Mouse (Mus musculus): ENCODE measurements at regions not wholly inside any gene's neighbourhood (a gene's known extent, or its start where the extent isn't known, plus 50 kb on each side); places are given as distances from the start of the nearest gene placed in this dataset.

GRCm38 (mm10) chr6:88964071-88964470 is 62.0 kb downstream of the Tpra1 start:
- intact Hi-C loops (cut with DNase I): no loop called here
- no peak for DNase-seq

DNA sequence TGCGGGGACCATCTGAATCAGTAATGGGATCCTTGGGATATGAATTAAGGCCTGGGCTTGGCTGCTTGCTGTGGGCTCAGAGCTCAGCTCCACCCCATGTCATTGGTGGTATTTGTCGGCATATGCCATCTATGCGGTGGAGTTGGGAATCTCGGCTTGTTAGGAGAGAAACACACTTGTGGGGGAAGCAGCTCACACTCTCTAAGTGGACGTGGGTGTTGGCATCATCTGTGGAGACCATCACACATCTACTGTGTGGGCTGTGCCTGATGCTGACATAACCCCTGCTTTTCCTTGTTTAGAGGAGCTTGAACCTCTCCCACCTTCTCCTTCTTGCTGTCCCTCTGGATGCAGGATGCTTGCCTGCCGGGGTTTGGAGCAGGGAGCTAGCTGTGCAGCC is 62.9 kb downstream of the Tpra1 start:
- intact Hi-C loops (cut with DNase I): no loop called here
- DNase-seq: no peak

DNA sequence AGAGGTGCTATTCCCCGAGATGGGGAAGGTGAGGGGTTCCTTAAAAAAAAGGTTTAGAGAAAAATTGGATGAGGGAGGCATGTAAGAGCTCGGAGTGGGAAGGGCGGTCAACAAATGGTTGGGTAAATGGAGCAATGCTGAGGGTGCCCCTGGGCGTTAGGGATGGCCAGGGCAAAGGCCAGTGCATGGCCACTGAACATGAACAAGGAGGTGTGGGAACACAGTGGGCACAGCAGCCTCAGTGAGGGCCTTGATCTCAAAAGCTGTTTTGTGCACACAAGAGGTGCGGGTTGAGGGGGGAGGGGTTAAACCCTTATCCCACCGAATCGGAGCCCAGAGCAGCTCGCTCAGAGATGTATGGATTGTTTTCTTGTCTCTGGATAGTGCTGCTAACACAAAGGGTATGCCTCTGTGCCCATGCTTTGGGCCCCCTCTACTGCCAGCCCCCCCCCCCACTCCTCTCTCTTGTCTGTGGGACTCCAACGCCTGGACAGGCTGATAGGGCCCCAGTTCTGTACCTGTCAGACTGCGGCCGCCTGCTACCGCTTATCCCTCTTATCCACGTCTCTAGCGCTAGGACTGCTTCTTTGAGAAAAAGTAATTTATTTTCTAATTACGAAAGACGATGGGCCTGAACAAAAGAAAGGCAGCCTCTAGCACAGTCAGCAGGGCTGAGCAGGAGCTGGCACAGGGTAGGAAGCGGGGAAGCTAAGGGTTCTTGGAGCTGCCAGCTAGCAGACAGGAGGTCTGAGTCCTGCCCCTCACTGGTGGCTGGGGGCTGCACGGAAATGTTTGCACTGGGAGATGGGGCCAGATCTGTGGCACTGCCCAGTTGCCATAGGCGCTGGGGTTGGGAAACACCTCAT is 63.5 kb downstream of the Tpra1 start:
- intact Hi-C loops (cut with DNase I): no loop called here
- no peak for DNase-seq

GRCm38 (mm10) chr6:88966501-88966900 is 64.5 kb downstream of the Tpra1 start:
- intact Hi-C loops (cut with DNase I): no loop called here
- DNase-seq: no peak

DNA sequence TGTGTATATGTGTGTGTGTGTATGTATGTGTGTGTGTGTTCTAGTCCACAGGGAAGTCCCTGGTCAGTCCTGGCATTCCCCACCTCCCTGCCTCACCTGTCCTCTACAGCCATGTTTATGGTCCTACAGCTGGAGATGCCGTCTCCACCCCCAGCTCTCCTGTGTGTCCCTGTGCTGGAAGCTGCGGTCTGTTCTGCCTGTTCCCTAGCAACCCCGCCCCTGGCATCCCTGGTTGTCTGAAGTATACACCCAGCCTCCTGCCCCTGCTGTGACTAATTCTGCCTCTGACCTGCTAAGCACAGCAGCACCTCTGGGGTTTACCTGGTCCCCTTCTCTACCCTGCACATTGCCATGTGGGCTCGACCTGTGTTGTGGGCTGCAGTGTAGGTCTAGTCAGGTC is 66.8 kb downstream of the Tpra1 start:
- intact Hi-C loops (cut with DNase I): no loop called here
- no peak for DNase-seq

DNA sequence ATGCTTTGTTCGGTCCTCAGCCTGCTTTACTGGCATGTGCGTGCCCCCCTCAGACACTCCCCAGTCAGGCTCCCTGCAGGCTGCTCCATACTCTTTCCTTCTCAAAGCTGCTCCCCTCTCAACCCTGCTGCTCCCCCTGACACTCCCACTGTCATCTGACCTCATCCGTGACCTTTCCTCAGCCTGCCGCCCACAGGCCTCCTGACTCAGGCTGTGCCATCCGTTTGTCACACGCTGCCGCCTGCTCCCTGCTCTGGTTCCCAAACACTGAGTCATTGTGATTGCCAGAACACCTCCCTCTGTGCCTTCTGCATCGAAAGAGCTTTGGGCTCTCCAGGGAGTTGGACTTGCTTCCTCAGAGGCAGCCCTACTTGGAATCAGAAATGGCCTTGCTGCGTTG is 69.7 kb downstream of the Tpra1 start:
- intact Hi-C loops (cut with DNase I): no loop called here
- DNase-seq: no peak

DNA sequence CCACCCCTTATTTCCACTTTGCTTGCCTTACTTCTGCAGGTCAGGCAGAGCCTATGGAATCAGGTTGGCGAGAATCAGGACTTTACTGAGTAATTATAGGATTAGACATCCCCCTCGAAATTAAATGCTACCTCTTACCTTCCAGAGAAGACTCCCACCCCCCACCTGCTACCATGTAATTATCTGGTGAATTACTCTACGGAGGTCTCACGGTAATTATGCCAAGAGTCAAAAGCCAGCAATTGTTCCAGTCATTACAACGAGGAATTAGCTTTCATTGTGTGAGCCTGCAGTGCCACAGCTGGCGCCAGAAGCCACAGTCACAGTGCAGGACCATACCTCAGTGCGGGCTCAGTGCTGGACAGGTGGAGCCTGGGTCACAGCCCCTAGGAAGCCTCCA is 72.4 kb downstream of the Tpra1 start:
- intact Hi-C loops (cut with DNase I): no loop called here
- no peak for DNase-seq

DNA sequence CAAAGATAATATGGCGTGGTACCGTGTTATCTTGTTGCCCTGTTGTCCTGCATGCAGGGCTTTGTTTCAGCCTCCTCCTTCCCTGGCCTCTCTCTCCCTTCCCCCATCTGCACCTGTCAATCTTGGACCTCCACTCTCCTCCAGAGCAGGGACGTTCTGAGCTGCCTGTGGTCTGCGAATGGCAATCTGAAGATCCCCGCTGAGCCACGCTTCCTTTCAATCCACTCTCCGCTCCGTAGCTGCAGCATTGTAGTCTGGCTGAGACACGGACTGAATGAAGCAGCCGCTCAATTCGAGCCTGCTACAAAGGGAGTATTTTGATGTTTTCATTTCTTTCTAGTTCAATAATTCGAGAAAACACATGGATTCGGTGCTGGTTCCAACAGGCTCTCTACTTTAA is 74.5 kb downstream of the Tpra1 start:
- no peak for DNase-seq
- intact Hi-C loops (cut with DNase I): no loop called here

- DNase-seq: no peak
- intact Hi-C loops (cut with DNase I): no loop called here
Measured at GRCm38 (mm10) chr6:88976994-88977393, 74.9 kb downstream of the Tpra1 start.

DNA sequence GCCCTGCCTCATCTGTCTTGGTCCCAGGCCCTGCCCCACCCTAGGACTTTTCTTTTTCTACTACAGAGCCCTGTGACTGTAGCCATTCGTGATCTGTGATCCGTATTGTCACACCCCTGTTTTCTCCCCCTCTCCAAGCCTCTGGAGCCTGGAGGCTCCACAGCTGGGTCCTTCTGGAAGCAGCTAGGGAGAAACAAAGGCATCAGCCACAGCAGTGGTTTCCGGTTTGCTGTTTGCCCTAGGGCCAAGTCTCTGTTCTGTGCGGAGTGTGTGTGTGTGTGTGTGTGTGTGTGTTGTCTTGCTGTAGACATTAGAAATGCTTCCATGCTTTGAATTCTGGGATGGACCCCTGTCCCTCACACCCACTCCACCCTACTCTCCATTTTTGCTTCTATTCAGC is 76.9 kb downstream of the Tpra1 start:
- no peak for DNase-seq
- intact Hi-C loops (cut with DNase I): no loop called here

DNA sequence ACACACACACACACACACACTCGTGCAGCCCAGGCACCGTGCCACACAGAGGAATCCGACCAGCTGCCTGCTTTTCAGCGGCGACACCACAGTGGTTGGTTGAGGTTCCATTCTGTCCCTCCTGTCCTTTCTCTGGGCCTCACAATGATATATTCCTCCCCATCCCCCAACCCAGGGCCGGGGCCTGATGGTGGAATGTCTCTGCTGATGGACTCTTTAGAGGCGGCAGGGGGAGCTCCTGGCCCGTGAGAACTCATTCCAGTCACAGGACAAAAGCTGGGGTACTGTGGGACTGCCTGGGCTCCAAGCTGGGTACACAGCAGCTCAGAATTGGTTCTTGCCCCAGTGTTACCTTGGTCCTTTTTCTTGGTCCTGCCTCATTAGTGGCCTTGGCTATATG is 78.1 kb downstream of the Tpra1 start:
- peak; percentile 16 to 32 for DNase-seq
- intact Hi-C loops (cut with DNase I): no loop called here

- no peak for DNase-seq
- intact Hi-C loops (cut with DNase I): no loop called here
Measured at GRCm38 (mm10) chr6:88981544-88981943, 79.5 kb downstream of the Tpra1 start.

- intact Hi-C loops (cut with DNase I): no loop called here
- DNase-seq: no peak
Measured at GRCm38 (mm10) chr6:88984170-88984569, 82.1 kb downstream of the Tpra1 start.

- no peak for DNase-seq
- intact Hi-C loops (cut with DNase I): no loop called here
Measured at GRCm38 (mm10) chr6:88984863-88985262, 82.8 kb downstream of the Tpra1 start.

DNA sequence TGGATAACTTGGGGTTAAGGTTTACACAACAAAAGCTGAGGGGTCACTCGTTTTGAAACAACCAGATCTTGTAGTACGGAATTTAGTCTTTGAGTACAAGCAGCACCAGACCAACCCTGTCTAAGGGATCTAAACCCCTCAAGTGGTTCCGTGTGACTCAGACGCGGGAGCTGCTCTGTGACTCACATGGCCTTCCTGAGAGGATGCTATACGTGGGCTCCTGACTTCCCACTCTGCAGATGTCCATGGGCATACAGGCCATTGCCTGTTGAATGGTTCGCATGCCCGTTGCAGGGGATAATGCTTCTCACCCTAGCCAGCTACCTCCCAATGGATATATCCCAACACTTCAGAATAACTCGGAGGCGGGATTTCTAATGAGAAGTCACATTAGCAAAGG is 86.5 kb downstream of the Tpra1 start:
- intact Hi-C loops (cut with DNase I): no loop called here

GRCm38 (mm10) chr6:88989617-88990299 is 87.7 kb downstream of the Tpra1 start:
- intact Hi-C loops (cut with DNase I): no loop called here
- DNase-seq: no peak

More for the DNA sequence above, 86.5 kb downstream of the Tpra1 start:
- no peak for DNase-seq

- DNase-seq: no peak
- intact Hi-C loops (cut with DNase I): no loop called here
Measured at GRCm38 (mm10) chr6:88990300-88990685, 88.2 kb downstream of the Tpra1 start.

GRCm38 (mm10) chr6:88995077-88995476 is 93.0 kb downstream of the Tpra1 start:
- intact Hi-C loops (cut with DNase I): no loop called here
- DNase-seq: no peak

DNA sequence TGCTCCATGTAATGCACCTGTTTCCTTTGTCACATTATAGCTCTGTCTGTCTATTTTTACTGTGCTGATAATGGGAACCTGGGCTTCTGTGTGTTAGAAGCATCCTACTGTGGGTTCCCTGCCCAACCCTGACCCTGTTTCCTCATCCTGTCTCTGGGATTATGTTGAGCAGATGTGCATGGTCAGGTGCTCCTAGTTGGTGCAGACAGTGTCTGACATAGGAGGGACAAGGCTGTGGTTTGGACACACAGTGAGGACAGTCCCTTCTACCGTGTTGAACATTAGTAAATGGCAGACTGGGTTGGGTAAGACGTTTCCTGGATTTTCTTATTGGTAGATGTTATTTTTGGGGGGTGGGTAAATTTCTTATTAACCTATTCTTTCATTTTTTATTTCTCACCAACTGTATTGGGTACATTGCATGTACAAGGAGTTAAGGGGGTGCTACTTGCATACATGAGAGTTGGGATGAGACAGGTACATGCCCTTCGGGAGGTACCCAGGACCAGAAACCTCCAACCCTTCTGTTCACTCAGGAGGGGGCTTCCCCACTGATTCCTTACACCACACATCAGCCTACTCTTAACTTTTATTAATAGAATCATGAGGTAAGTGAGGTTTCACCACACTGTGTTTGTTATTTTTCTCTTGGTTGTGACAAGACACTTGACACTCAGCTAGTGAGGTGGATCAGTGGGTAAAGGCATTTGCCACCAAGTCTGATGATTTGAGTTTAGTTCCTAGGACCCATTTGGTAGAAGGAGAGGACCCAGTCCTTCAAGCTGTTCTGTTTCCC is 97.1 kb downstream of the Tpra1 start:
- DNase-seq: no peak
- intact Hi-C loops (cut with DNase I): no loop called here

DNA sequence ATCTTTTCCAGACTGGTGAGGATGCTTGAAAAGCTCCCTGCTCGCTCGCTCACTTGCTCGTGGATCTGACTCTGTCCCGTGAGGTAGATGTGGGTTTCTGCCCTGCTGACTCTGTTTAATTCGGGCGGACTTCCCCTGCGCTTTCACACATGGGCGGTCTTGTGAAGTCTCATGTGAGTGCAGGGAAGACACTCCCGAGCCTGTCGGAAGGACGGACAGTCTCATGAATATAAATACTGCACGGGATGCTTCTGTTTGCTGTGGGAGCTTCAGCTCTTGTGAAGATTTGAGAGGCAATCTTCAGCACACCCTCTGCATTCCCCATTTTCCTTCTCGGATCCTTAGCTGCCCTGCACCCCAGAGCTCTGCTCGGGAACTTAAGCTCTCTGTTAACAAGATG is 98.3 kb downstream of the Tpra1 start:
- DNase-seq: no peak

GRCm38 (mm10) chr6:89003197-89003923 is 101.3 kb downstream of the Tpra1 start:
- intact Hi-C loops (cut with DNase I): no loop called here
- no peak for DNase-seq

More for the DNA sequence above, 98.3 kb downstream of the Tpra1 start:
- intact Hi-C loops (cut with DNase I): no loop called here

All from gastrocnemius, postnatal 36 days (tissue).